Mouse (Mus musculus) 416B (cell line): ENCODE measurements at regions not wholly inside any gene's neighbourhood (a gene's known extent, or its start where the extent isn't known, plus 50 kb on each side); places are given as distances from the start of the nearest gene placed in this dataset.
A peak's percentile ranks its signal among the peaks of the same experiment; 100 is the strongest.

Source experiments
- DNase-seq: peaks from one replicate; pipeline ENCODE4 v3.0.0; 2011; ENCODE audit warnings: low read depth

GRCm38 (mm10) chr3:113169000-113169399 lies 89.6 kb downstream of the Amy2a5 start:
- DNase-seq, result peak; percentile 3

GRCm38 (mm10) chr3:113162300-113162699 lies 96.3 kb downstream of the Amy2a5 start:
- no peak for DNase-seq
